Mouse (Mus musculus) heart, embryonic 12.5 days (tissue): ENCODE measurements around the gene Eif2a. TPM values are rescaled to one million over a fixed set of nuclear protein-coding genes. Genes with fewer than 3 reads are reported as not detected.

Experiments
- polyA plus RNA-seq: library from polyadenylated mRNA; unstranded; fragments of >200 nt; fragmentation: Nextera tagmentation; extraction: Ambion mirVana; gene quantifications from 2 replicates; pipeline ENCODE4 v1.2.1, GENCODE M21; 2016

Gene Eif2a
- polyA plus RNA-seq, 1 experiment from 2014 or later, result 36.5 TPM

Other genes with a start within 250 kb of the Eif2a start
- 26.9 and 28.1 TPM in 2 replicates for gene Tsc22d2, start 111.1 kb upstream of the Eif2a start, polyA plus RNA-seq
- 108 and 109 TPM in 2 replicates for gene Serp1, start 71 bp downstream of the Eif2a start, polyA plus RNA-seq
- gene Selenot, start 50.8 kb downstream of the Eif2a start, polyA plus RNA-seq, result 17.9 and 20.3 TPM in 2 replicates
- gene Erich6, start 111.4 kb downstream of the Eif2a start, polyA plus RNA-seq, result 0.19 TPM in 1 of 2 replicates, not detected in the other
- 6.7 and 8.2 TPM in 2 replicates for gene Siah2, start 166.6 kb downstream of the Eif2a start, polyA plus RNA-seq